ENCODE assay signal across 8 mouse cellular contexts in the genomic region with DNA sequence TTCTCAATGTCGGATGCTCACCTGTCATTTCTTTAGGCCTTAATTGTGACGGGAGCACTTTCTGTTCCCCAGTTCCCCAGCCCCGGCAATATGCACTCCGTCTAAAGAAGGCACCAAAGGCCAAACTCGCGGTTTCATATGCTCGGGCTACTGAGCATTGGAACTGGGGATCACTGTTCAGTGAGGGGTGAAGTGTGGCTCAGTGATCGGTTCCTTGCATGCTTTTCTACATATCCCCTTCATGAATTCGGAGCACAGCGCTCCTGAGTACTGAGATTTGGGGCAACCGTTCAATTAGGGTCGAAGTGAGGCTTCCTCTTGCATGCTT. TPM values are rescaled to one million over a fixed set of nuclear protein-coding genes. Genes with fewer than 3 reads are reported as not detected.
A peak's percentile ranks its signal among the peaks of the same experiment; 100 is the strongest.
DNase-seq lines count a peak whose midpoint lies in the region; ATAC-seq and TF ChIP-seq lines count a peak whose summit lies in the region.

No protein-coding gene starts in this region.

- no peaks in the 10 kb centered on the region for H3K27me3 ChIP-seq in heart, embryonic 12.5 days (replicated peaks)
- peaks cover 37% of the 10 kb centered on the region for H3K27me3 ChIP-seq in E14TG2a.4 (ENCODE audit: insufficient read depth, low read length)
- H3K27me3 ChIP-seq in megakaryocyte, embryonic 14.5 days (replicated peaks), result peaks cover 70% of the 10 kb centered on the region

- TF ChIP-seq CTCF in E14TG2a.4 (conservative IDR thresholded peaks at IDR 0.05; ENCODE audit: low read length), result no peak

- no peaks in the 10 kb centered on the region for H3K9me3 ChIP-seq in heart, embryonic 12.5 days (replicated peaks)
- peaks cover 4% of the 10 kb centered on the region for H3K9me3 ChIP-seq in E14TG2a.4 (ENCODE audit: low read length)
- peaks cover 17% of the 10 kb centered on the region for H3K9me3 ChIP-seq in megakaryocyte, embryonic 14.5 days

- H3K36me3 ChIP-seq in heart, embryonic 12.5 days, result no peaks in the 10 kb centered on the region
- H3K36me3 ChIP-seq in E14TG2a.4 (ENCODE audit: insufficient read depth, low read length), result no peaks in the 10 kb centered on the region
- H3K36me3 ChIP-seq in megakaryocyte, embryonic 14.5 days (replicated peaks; ENCODE audit: low read length), result no peaks in the 10 kb centered on the region

- peak overlapping the region; percentile 83 for H3K4me3 ChIP-seq in heart, embryonic 12.5 days
- peak overlapping the region; percentile 90 for H3K4me3 ChIP-seq in E14TG2a.4 (replicated peaks; ENCODE audit: low read length)
- H3K4me3 ChIP-seq in megakaryocyte, embryonic 14.5 days (replicated peaks), result peak overlapping the region; percentile 94

- no peak for DNase-seq in heart, adult 11 months
- DNase-seq in urinary bladder, postnatal 4 days (ENCODE audit: low spot score in 2 of 2), result no peak
- DNase-seq in left cerebral cortex, postnatal 36 days (ENCODE audit: low spot score in 2 of 2), result no peak
- DNase-seq in spleen, postnatal 36 days (ENCODE audit: low spot score in 2 of 2), result no peak

- no peak overlapping the region for H3K27ac ChIP-seq in heart, embryonic 12.5 days (ENCODE audit: poor library complexity, severe bottlenecking)

- peak overlapping the region; percentile 89 for H3K9ac ChIP-seq in heart, embryonic 12.5 days

- ATAC-seq in heart, embryonic 12.5 days (ENCODE audit: insufficient number of reproducible peaks, low FRiP score), result no peak
- ATAC-seq in hematopoietic stem cell, adult 5-6 weeks (replicated peaks in 1 of 2; ENCODE audit: insufficient read depth in 1 of 2, low FRiP score in 2 of 2, low TSS enrichment in 1 of 2, low read depth in 1 of 2, poor library complexity in 2 of 2, severe bottlenecking in 2 of 2), result peak; percentile 15 to 28; a peak in 2 of 4 replicates

- intact Hi-C loops in left cerebral cortex, postnatal 36 days (cut with DNase I), result loop anchor here (2.0 kb wide), 1 partner anchor 51 kb away; no protein-coding TSS in a partner anchor

- WGBS in heart, embryonic 12.5 days, result 19% methylated on average over 12 of the region's 12 CpGs

- H3K4me2 ChIP-seq in heart, embryonic 12.5 days, result peak overlapping the region; percentile 73

- H3K4me1 ChIP-seq in heart, embryonic 12.5 days (replicated peaks), result peaks cover 10% of the 10 kb centered on the region; the same call in 1 of the 2 replicates
- peaks cover 19% of the 10 kb centered on the region for H3K4me1 ChIP-seq in E14TG2a.4 (replicated peaks; ENCODE audit: low read depth, low read length)
- H3K4me1 ChIP-seq in megakaryocyte, embryonic 14.5 days, result peaks cover 24% of the 10 kb centered on the region

RNA-seq across cellular contexts. Expression of a gene that starts 0.3 kb away (rescaled TPM):
- polyA plus RNA-seq in heart, embryonic 12.5 days (2016; fragmentation: Nextera tagmentation; extraction: Ambion mirVana), result 13.3 and 13.8 TPM in 2 replicates
- 1.3 and 5.2 TPM in 2 replicates for total RNA-seq in hematopoietic stem cell, adult 5-6 weeks (2017)
- polyA plus RNA-seq in megakaryocyte, embryonic 14.5 days (2012; ENCODE audit: insufficient read depth, low replicate concordance), result 0.15 TPM in 1 of 2 replicates, not detected in the other
- 10 to 100 TPM; 55.4 to 57.0 TPM for total RNA-seq in left cerebral cortex, postnatal 36 days (2021)

RNA-seq across cellular contexts. Expression of a gene that starts 5.1 kb away (rescaled TPM):
- polyA plus RNA-seq in heart, embryonic 12.5 days (2016; fragmentation: Nextera tagmentation; extraction: Ambion mirVana), result 0.15 and 0.24 TPM in 2 replicates
- 0.19 and 0.50 TPM in 2 replicates for total RNA-seq in hematopoietic stem cell, adult 5-6 weeks (2017)
- not detected in 2 replicates for polyA plus RNA-seq in megakaryocyte, embryonic 14.5 days (2012; ENCODE audit: insufficient read depth, low replicate concordance)
- 10 to 100 TPM; 19.0 to 19.2 TPM for total RNA-seq in left cerebral cortex, postnatal 36 days (2021)

Comparison
In these comparisons a context has a peak if more than half of its experiments do, and no peak if none do; other contexts are left out.
1. RNA of a gene that starts 5.1 kb away (total RNA-seq): 19.0 to 19.2 TPM in left cerebral cortex, postnatal 36 days; 0.19 to 0.50 TPM in hematopoietic stem cell, adult 5-6 weeks; every median in the first group is over 10 times any median in the second.
2. Peak in every context shown above with its lines, with median percentiles within 50 percentile points of each other: H3K4me3 ChIP-seq.